Mouse (Mus musculus): Measurements from ENCODE around the gene Rag2.

GRCm38 (mm10) chr2:101648361-101648760 lies 23.8 kb downstream of the Rag2 start:
- TF ChIP-seq CTCF (IDR thresholded peaks at IDR 0.05; ENCODE audit: low read depth, low read length) (no peak), POLR2A (IDR thresholded peaks at IDR 0.05; ENCODE audit: borderline replicate concordance, low read depth, low read length) (no peak)

Measured in bone marrow macrophage, adult 2 months (primary cell).